Comparison of ENCODE assay signal across 8 mouse cellular contexts in genomic region chr4:43925779-43926178, GRCm38 (mm10). TPM values are rescaled to one million over a fixed set of nuclear protein-coding genes. Genes with fewer than 3 reads are reported as not detected.
A peak's percentile ranks its signal among the peaks of the same experiment; 100 is the strongest.
DNase-seq lines count a peak whose midpoint lies in the region; ATAC-seq lines count a peak whose summit lies in the region.

No protein-coding gene starts in this region.

- H3K9me3 ChIP-seq in hindbrain, embryonic 12.5 days (replicated peaks) = no peaks in the 10 kb centered on the region

- WGBS in hindbrain, embryonic 12.5 days = 14% methylated on average over 3 of the region's 3 CpGs

- no peaks in the 10 kb centered on the region for H3K4me1 ChIP-seq in hindbrain, embryonic 12.5 days

- ATAC-seq in hindbrain, embryonic 12.5 days (ENCODE audit: low FRiP score) = 0 out of 2 replicates have a peak, but pooled peaks have one; percentile 35

- DNase-seq in R1 (ENCODE audit: low read depth, low spot score) = peak; percentile 79
- peak; percentile 65 for DNase-seq in cerebellum, adult 9-10 months
- peak; percentile 17 to 88 for DNase-seq in frontal cortex, adult 2 months (ENCODE audit: extremely low spot score in 1 of 2, low spot score in 1 of 2)
- peak; percentile 65 to 78 for DNase-seq in layer of hippocampus, postnatal 14 days (ENCODE audit: low spot score in 2 of 2)
- peak; percentile 91 for DNase-seq in lung, postnatal 14 days
- peak; percentile 71 to 84 for DNase-seq in right cerebral cortex, postnatal 10 days (ENCODE audit: low spot score in 2 of 2)
- DNase-seq in urinary bladder, postnatal 10 days (ENCODE audit: low spot score) = peak; percentile 58

- H3K4me2 ChIP-seq in hindbrain, embryonic 12.5 days (replicated peaks) = no peak overlapping the region

- no peaks in the 10 kb centered on the region for H3K27me3 ChIP-seq in hindbrain, embryonic 12.5 days

- H3K36me3 ChIP-seq in hindbrain, embryonic 12.5 days = peaks cover 64% of the 10 kb centered on the region

- H3K4me3 ChIP-seq in hindbrain, embryonic 12.5 days = no peak overlapping the region

- no peak overlapping the region for H3K27ac ChIP-seq in hindbrain, embryonic 12.5 days

- no peak overlapping the region for H3K9ac ChIP-seq in hindbrain, embryonic 12.5 days

RNA-seq across cellular contexts. Expression of gene Glipr2, which starts 31.4 kb away (rescaled TPM):
- polyA plus RNA-seq in frontal cortex, adult 2 months (2012; rRNA removed) = 4.6 and 5.4 TPM in 2 replicates
- polyA plus RNA-seq in hindbrain, embryonic 12.5 days (2016; fragmentation: Nextera tagmentation; extraction: Ambion mirVana) = 94.2 and 104 TPM in 2 replicates
- total RNA-seq in layer of hippocampus, postnatal 14 days (2021) = 1 to 10 TPM; 1.6 to 1.7 TPM

RNA-seq across cellular contexts. Expression of gene Reck, which starts 50.4 kb away (rescaled TPM):
- polyA plus RNA-seq in frontal cortex, adult 2 months (2012; rRNA removed) = 12.5 and 13.4 TPM in 2 replicates
- polyA plus RNA-seq in hindbrain, embryonic 12.5 days (2016; fragmentation: Nextera tagmentation; extraction: Ambion mirVana) = 20.1 and 21.9 TPM in 2 replicates
- total RNA-seq in layer of hippocampus, postnatal 14 days (2021) = 1 to 10 TPM; 5.9 to 6.5 TPM

RNA-seq across cellular contexts. Expression of gene Ccin, which starts 57.5 kb away (rescaled TPM):
- polyA plus RNA-seq in frontal cortex, adult 2 months (2012; rRNA removed) = 0.06 TPM in 1 of 2 replicates, not detected in the other
- polyA plus RNA-seq in hindbrain, embryonic 12.5 days (2016; fragmentation: Nextera tagmentation; extraction: Ambion mirVana) = not detected in 2 replicates
- total RNA-seq in layer of hippocampus, postnatal 14 days (2021) = not detected

Comparison
In these comparisons a context has a peak if more than half of its experiments do, and no peak if none do; other contexts are left out.
1. RNA of gene Glipr2, which starts 31.4 kb away (polyA plus RNA-seq): 94.2 to 104 TPM in hindbrain, embryonic 12.5 days; 4.6 to 5.4 TPM in frontal cortex, adult 2 months; every median in the first group is over 10 times any median in the second.
2. Peak in every context shown above with its lines, with median percentiles within 50 percentile points of each other: DNase-seq.